Mouse (Mus musculus): Measurements from ENCODE around the gene Hoxc4.

DNA sequence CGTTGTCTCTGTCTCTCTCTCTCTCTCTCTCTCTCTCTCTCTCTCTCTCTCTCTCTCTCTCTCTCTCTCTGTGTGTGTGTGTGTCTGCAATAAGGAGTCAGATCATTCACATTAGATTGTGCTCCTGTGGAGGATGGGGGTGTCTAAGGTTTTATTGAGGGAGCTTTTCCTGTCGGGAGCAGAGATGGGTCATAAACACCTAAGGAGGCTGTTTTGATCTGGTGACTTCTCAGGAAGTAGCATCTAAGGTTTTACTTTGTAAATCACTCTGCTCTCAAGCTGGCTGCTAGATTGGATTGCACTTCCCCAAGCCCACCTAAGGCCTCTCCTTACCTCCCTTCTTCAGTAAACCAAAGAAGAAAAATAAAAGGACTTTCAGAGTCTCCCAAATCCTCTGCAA, 5.4 kb downstream of the Hoxc4 start:
- TF ChIP-seq CTCF (IDR thresholded peaks at IDR 0.05; ENCODE audit: low read depth) (no peak), EP300 (IDR thresholded peaks at IDR 0.05; ENCODE audit: low read depth) (no peak)

All from liver, embryonic 14.5 days (tissue).